Comparison of ENCODE assay signal across 15 mouse cellular contexts in genomic region chr10:115381506-115382084, GRCm38 (mm10). TPM values are rescaled to one million over a fixed set of nuclear protein-coding genes. Genes with fewer than 3 reads are reported as not detected.
DNase-seq lines count a peak whose midpoint lies in the region; ATAC-seq and TF ChIP-seq lines count a peak whose summit lies in the region.
"Had no signal": no experiment of that assay in that cellular context is flagged by ENCODE, and none has a peak within 500 bp of the region (broad histone marks: within the 10 kb centered on the region; RNA-seq: fewer than 3 reads in every experiment).

No protein-coding gene starts in this region.

- intact Hi-C loops in heart, postnatal 14 days (cut with DNase I) = no loop called here
- intact Hi-C loops in gastrocnemius, adult 2 months (cut with DNase I) = loop anchor here (2.0 kb wide), 1 partner anchor 19 kb away; the partner anchor contains the start of gene Tmem19

- peaks cover 30% of the 10 kb centered on the region for H3K4me1 ChIP-seq in heart, embryonic 13.5 days

- H3K9me3 ChIP-seq in heart, embryonic 13.5 days = no peaks in the 10 kb centered on the region

- 0 out of 2 replicates have a peak, but pooled peaks cover 9% of the 10 kb centered on the region for H3K36me3 ChIP-seq in heart, embryonic 13.5 days

- no peak overlapping the region for H3K4me3 ChIP-seq in heart, embryonic 13.5 days
- H3K4me3 ChIP-seq in gastrocnemius, adult 2 months = no peak overlapping the region

- TF ChIP-seq CTCF in gastrocnemius, adult 2 months (IDR thresholded peaks at IDR 0.05) = no peak

- peak overlapping the region; percentile 73; the same call in 1 of the 2 replicates for H3K4me2 ChIP-seq in heart, embryonic 13.5 days

- DNase-seq in heart, postnatal 14 days = no peak
- DNase-seq in retina, postnatal 1 day = peak; percentile 19
- no peak for DNase-seq in retina, embryonic 14.5 days (ENCODE audit: low spot score)
- peak; percentile 39 for DNase-seq in induced T-regulatory cell, adult 2 months (ENCODE audit: low read depth)
- DNase-seq in gastrocnemius, adult 2 months = no peak
- no peak for DNase-seq in layer of hippocampus, postnatal 25 days (ENCODE audit: extremely low spot score in 1 of 2, low spot score in 1 of 2)
- DNase-seq: cerebellum, adult 11-12 months; cerebellum, postnatal 36 days; kidney, postnatal 10 days; layer of hippocampus, adult 9-11 months; lung, postnatal 14 days; right cerebral cortex, postnatal 4 days; thymus, adult 18-20 months had no signal

- no peak for ATAC-seq in heart, embryonic 13.5 days (ENCODE audit: extremely low read depth, insufficient number of reproducible peaks, low FRiP score, low TSS enrichment)
- ATAC-seq: intestine, postnatal 0 days had no signal

- H3K27me3 ChIP-seq in heart, embryonic 13.5 days (replicated peaks) = no peaks in the 10 kb centered on the region

- H3K27ac ChIP-seq in heart, embryonic 13.5 days (replicated peaks) = peak overlapping the region; percentile 37
- no peak overlapping the region for H3K27ac ChIP-seq in gastrocnemius, adult 2 months

- 39% methylated on average over 2 of the region's 2 CpGs for WGBS in heart, embryonic 13.5 days

- no peak overlapping the region for H3K9ac ChIP-seq in heart, embryonic 13.5 days

RNA-seq across cellular contexts. Expression of gene Thap2, which starts 2.6 kb away (rescaled TPM):
- polyA plus RNA-seq in heart, embryonic 13.5 days (2015; fragmentation: Nextera tagmentation; extraction: Ambion mirVana) = 13.5 and 15.2 TPM in 2 replicates
- 10 to 100 TPM; 10.3 to 11.1 TPM for total RNA-seq in heart, postnatal 14 days (2021)
- total RNA-seq in gastrocnemius, adult 2 months (2021) = 10 to 100 TPM in 1 of 2 experiments, 1 to 10 TPM in 1; 5.3 to 11.1 TPM
- 10 to 100 TPM; 13.0 to 14.8 TPM for total RNA-seq in layer of hippocampus, postnatal 25 days (2021)

RNA-seq across cellular contexts. Expression of gene Zfc3h1, which starts 3.2 kb away (rescaled TPM):
- polyA plus RNA-seq in heart, embryonic 13.5 days (2015; fragmentation: Nextera tagmentation; extraction: Ambion mirVana) = 10.8 and 12.3 TPM in 2 replicates
- total RNA-seq in heart, postnatal 14 days (2021) = 10 to 100 TPM; 21.8 to 25.4 TPM
- 10 to 100 TPM; 13.0 to 14.5 TPM for total RNA-seq in gastrocnemius, adult 2 months (2021)
- 10 to 100 TPM; 42.7 to 56.7 TPM for total RNA-seq in layer of hippocampus, postnatal 25 days (2021)

RNA-seq across cellular contexts. Expression of gene Tmem19, which starts 19.3 kb away (rescaled TPM):
- 20.3 and 20.5 TPM in 2 replicates for polyA plus RNA-seq in heart, embryonic 13.5 days (2015; fragmentation: Nextera tagmentation; extraction: Ambion mirVana)
- total RNA-seq in heart, postnatal 14 days (2021) = 10 to 100 TPM; 14.9 to 17.7 TPM
- 10 to 100 TPM; 11.6 to 17.4 TPM for total RNA-seq in gastrocnemius, adult 2 months (2021)
- total RNA-seq in layer of hippocampus, postnatal 25 days (2021) = 10 to 100 TPM; 43.4 to 46.8 TPM

Comparison
In these comparisons a context has a peak if more than half of its experiments do, and no peak if none do; other contexts are left out.
1. DNase-seq: peak in retina, postnatal 1 day (single experiment) and induced T-regulatory cell, adult 2 months (single experiment); none in heart, postnatal 14 days (0 of 2), retina, embryonic 14.5 days (single experiment), gastrocnemius, adult 2 months (single experiment) and layer of hippocampus, postnatal 25 days (0 of 2).